Mouse (Mus musculus) limb, embryonic 14.5 days (tissue): ENCODE data around the gene Hdac9. TPM values are rescaled to one million over a fixed set of nuclear protein-coding genes. Genes with fewer than 3 reads are reported as not detected.

Source experiments
- ATAC-seq: fragments of 200-750 bp; cut with Nextera tagmentation; 2 replicates; pipeline ENCODE4 v1.8.0; 2017; ENCODE audit warnings: low read depth, moderate number of reproducible peaks, moderate TSS enrichment; ENCODE audit not compliant: low FRiP score
- DNase-seq: peaks from one replicate; pipeline ENCODE4 v3.0.0-alpha.2; 2015; ENCODE audit warnings: low spot score
- H3K27ac ChIP-seq: fragments of 300-500 bp; sonication (generic); replicated peaks from 2 replicates; pipeline ENCODE4 v1.5.1; 2014; ENCODE audit warnings: low read depth, mild to moderate bottlenecking, low read length, moderate library complexity, mixed read lengths
- H3K27me3 ChIP-seq: fragments of 300-500 bp; sonication (generic); 2 replicates; pipeline ENCODE4 v1.6.1; 2014; ENCODE audit warnings: low read length, mixed read lengths; ENCODE audit not compliant: control insufficient read depth, insufficient read depth
- H3K36me3 ChIP-seq: fragments of 300-500 bp; sonication (generic); 2 replicates; pipeline ENCODE4 v1.6.1; 2014; ENCODE audit warnings: mild to moderate bottlenecking, low read length, moderate library complexity, mixed read lengths; ENCODE audit not compliant: control insufficient read depth, insufficient read depth
- H3K4me1 ChIP-seq: fragments of 300-500 bp; sonication (generic); 2 replicates; pipeline ENCODE4 v1.6.1; 2014; ENCODE audit warnings: antibody characterized with exemption, low read length, mixed read lengths; ENCODE audit not compliant: control insufficient read depth, insufficient read depth
- H3K4me2 ChIP-seq: fragments of 300-500 bp; sonication (generic); replicated peaks from 2 replicates; pipeline ENCODE4 v1.6.1; 2014; ENCODE audit warnings: low read depth, mild to moderate bottlenecking, low read length, moderate library complexity; ENCODE audit not compliant: severe bottlenecking
- H3K4me3 ChIP-seq: fragments of 300-500 bp; sonication (generic); replicated peaks from 2 replicates; pipeline ENCODE4 v1.5.1; 2014; ENCODE audit warnings: low read length
- H3K9ac ChIP-seq: fragments of 300-500 bp; sonication (generic); 2 replicates; pipeline ENCODE4 v1.6.1; 2014; ENCODE audit warnings: mild to moderate bottlenecking, low read depth, low read length, moderate library complexity; ENCODE audit not compliant: severe bottlenecking
- H3K9me3 ChIP-seq: fragments of 300-500 bp; sonication (generic); 2 replicates; pipeline ENCODE4 v1.6.1; 2016; ENCODE audit warnings: low read length; ENCODE audit not compliant: control insufficient read depth
- POLR2A ChIP-seq: fragments of 200-500 bp; IDR thresholded peaks from 2 replicates; pipeline ENCODE4 v1.8.0; 2012; ENCODE audit warnings: inconsistent platforms, mild to moderate bottlenecking, moderate library complexity, borderline replicate concordance; ENCODE audit not compliant: insufficient read depth, insufficient read length; ENCODE audit errors: extremely low read depth
- WGBS: fragments of 180-500 bp; shearing (Covaris S2); extraction: QIAGEN DNeasy Blood & Tissue Kit; methylation state at CpG from one replicate; pipeline ENCODE4 v1.1.7; 2014; 5-methylcytosine and 5-hydroxymethylcytosine counted together
- polyA plus RNA-seq, 2 experiments: library from polyadenylated mRNA; depleted of rRNA in 1 of 2; stranded (reverse) in 1 of 2; unstranded in 1 of 2; fragments of >200 nt; fragmentation: Nextera tagmentation in 1 of 2; extraction: Ambion mirVana in 1 of 2; gene quantifications; 2 replicates each; pipeline versions ENCODE4 v1.2.1 to v1.2.3; 2012 to 2014

The Hdac9 gene
- polyA plus RNA-seq, 2 experiments = 7.8 to 9.7 TPM

- WGBS = 96% methylated on average over 1 of the region's 1 CpGs
- ATAC-seq = no peak
- H3K9ac ChIP-seq = no peak overlapping the region
Measured at GRCm38 (mm10) chr12:34091851-34092250, 825.0 kb downstream of the Hdac9 start.

GRCm38 (mm10) chr12:34087292-34087942, 829.5 kb downstream of the Hdac9 start:
- Histone ChIP-seq H3K36me3 (no peaks in the 10 kb centered on the region), H3K27me3 (no peaks in the 10 kb centered on the region), H3K4me1 (peaks cover 7% of the 10 kb centered on the region), H3K4me2 (no peak overlapping the region), H3K4me3 (no peak overlapping the region), H3K9me3 (no peaks in the 10 kb centered on the region), H3K9ac (no peak overlapping the region), H3K27ac (no peak overlapping the region)
- no peak for TF ChIP-seq POLR2A
- ATAC-seq (0 out of 2 replicates have a peak, but pooled peaks have one; percentile 30), DNase-seq (peak; percentile 65)
- WGBS = 26% methylated on average over 2 of the region's 2 CpGs

More at GRCm38 (mm10) chr12:34091851-34092250, 825.0 kb downstream of the Hdac9 start:
- no peak overlapping the region for H3K4me3 ChIP-seq
- no peak overlapping the region for H3K27ac ChIP-seq
- H3K4me2 ChIP-seq = no peak overlapping the region
- no peaks in the 10 kb centered on the region for H3K27me3 ChIP-seq
- no peak for DNase-seq
- no peaks in the 10 kb centered on the region for H3K9me3 ChIP-seq
- peaks cover 7% of the 10 kb centered on the region for H3K4me1 ChIP-seq
- TF ChIP-seq POLR2A = no peak
- H3K36me3 ChIP-seq = no peaks in the 10 kb centered on the region

DNA sequence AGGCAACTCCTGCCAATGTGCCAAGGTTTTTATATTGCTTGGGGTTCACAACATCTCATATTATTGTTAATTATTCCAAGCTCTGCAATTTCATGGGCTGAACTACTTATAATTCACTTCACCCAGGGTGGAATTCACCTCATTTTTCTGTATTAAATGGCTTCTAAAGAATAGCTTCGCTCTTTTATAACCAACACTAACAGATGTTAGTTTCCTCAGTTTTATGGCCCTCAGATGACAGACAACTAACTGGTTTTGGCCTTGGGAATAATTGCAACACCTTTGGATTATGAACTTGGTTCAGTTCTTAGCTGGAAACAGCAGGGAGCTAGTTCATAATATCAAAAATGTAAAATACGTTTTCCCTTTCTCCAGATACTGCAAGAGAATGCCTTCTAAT, 839.9 kb downstream of the Hdac9 start:
- Histone ChIP-seq H3K36me3 (no peaks in the 10 kb centered on the region), H3K27ac (no peak overlapping the region), H3K9me3 (no peaks in the 10 kb centered on the region), H3K4me1 (0 out of 2 replicates have a peak, but pooled peaks cover 9% of the 10 kb centered on the region), H3K4me3 (no peak overlapping the region), H3K9ac (no peak overlapping the region), H3K4me2 (no peak overlapping the region), H3K27me3 (no peaks in the 10 kb centered on the region)
- TF ChIP-seq POLR2A = no peak
- DNase-seq = peak; percentile 27
- peak; percentile 59; the same call in 1 of the 2 replicates for ATAC-seq
- WGBS = 35% methylated on average over 2 of the region's 2 CpGs

DNA sequence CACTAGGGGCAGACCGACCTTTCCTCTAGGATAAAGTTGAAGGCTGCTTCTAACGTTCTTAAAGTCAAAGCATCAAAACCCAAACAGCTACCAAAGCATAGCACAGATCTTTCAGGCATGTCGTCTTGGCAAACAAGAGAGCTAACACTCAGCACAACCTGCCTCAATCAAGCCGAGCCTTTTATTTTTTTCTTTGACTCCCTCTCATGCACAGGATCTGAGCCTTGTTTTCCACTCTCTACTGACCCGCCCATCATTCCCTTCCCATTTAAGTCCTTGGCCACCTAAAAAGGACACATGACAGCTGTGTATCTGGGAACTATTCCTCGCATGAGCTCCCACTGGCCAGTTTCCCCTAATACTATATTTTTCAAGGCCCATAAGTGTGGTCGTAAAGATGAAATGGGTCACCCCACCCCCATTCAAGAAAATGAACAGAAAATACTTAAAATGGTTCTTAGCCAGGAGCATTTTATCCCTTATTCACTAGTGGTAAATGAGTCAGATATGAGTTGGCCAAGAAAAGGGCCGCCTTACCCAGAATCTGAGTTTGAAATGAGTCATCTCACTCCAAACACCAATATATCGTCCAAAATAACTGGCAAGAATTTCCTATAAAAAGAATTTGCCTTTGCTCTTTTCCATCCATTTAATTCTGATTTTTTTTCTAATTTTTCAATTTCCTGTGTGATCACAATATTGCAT, 840.9 kb downstream of the Hdac9 start:
- 60% methylated on average over 9 of the region's 9 CpGs for WGBS
- DNase-seq (peak; percentile 53), ATAC-seq (peak; percentile 71; the same call in 1 of the 2 replicates)
- Histone ChIP-seq H3K27ac (0 out of 2 replicates have a peak overlapping the region, but pooled peaks have one; percentile 9), H3K4me1 (0 out of 2 replicates have a peak, but pooled peaks cover 9% of the 10 kb centered on the region), H3K27me3 (no peaks in the 10 kb centered on the region), H3K9me3 (no peaks in the 10 kb centered on the region), H3K4me3 (no peak overlapping the region), H3K4me2 (no peak overlapping the region), H3K36me3 (no peaks in the 10 kb centered on the region), H3K9ac (no peak overlapping the region)
- TF ChIP-seq POLR2A = no peak

DNA sequence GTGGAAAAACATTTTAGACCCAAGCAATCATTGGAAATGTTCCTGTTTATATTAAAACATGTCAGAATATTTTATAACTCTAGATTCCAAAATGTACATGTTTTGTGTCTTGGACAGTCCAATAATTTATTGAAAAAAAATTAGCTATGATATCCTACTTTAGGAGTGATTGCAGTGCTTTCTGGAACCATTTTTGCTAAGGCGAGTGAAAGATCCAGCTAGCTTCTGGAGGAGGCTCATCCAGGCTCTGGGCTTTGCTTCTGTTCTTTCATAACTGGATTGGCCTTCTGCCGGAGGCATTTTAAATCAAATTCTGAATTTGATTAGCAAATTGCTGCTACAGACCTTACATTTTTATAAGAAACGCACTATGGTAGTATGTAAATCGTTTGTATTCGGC, 864.4 kb downstream of the Hdac9 start:
- Histone ChIP-seq H3K27ac (no peak overlapping the region), H3K27me3 (no peaks in the 10 kb centered on the region), H3K4me3 (no peak overlapping the region), H3K4me1 (no peaks in the 10 kb centered on the region), H3K9me3 (no peaks in the 10 kb centered on the region), H3K9ac (no peak overlapping the region), H3K36me3 (no peaks in the 10 kb centered on the region), H3K4me2 (no peak overlapping the region)
- TF ChIP-seq POLR2A = no peak
- DNase-seq (no peak), ATAC-seq (no peak)
- WGBS = 60% methylated on average over 5 of the region's 5 CpGs
